Mouse (Mus musculus) urinary bladder, postnatal 25 days (tissue): Measurements from ENCODE around the gene Tjp1.
A peak's percentile ranks its signal among the peaks of the same experiment; 100 is the strongest.

Source experiments
- DNase-seq: peaks from one replicate; pipeline ENCODE4 v3.0.0; 2022; ENCODE audit warnings: low spot score

Tjp1 gene

GRCm38 (mm10) chr7:65356204-65356603 is 171.4 kb downstream of the Tjp1 start:
- DNase-seq, result no peak

GRCm38 (mm10) chr7:65354908-65355307 is 172.7 kb downstream of the Tjp1 start:
- DNase-seq, result no peak

GRCm38 (mm10) chr7:65350348-65351079 is 177.1 kb downstream of the Tjp1 start:
- no peak for DNase-seq

- no peak for DNase-seq
Measured at GRCm38 (mm10) chr7:65348540-65348939, 179.0 kb downstream of the Tjp1 start.

DNA sequence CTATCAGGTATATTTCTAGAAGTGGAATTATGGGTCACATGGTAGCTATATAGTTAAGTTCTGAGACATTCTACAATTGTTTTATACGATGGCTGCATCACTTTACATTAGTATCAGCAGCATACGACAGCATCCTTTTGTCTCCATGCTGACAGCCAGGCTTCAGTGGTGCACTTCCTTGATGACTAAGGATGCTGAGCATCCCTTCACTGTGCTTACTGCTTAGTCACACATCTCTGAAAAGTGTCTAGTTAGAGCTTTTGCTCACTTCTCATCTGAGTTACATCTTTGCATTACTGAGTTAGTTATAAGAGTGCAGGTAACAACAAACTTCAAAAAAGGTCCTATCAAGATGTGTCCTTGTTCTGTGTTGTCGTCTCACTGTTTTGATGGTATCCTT is 182.3 kb downstream of the Tjp1 start:
- no peak for DNase-seq

- no peak for DNase-seq
Measured at GRCm38 (mm10) chr7:65337581-65338270, 189.9 kb downstream of the Tjp1 start.

DNA sequence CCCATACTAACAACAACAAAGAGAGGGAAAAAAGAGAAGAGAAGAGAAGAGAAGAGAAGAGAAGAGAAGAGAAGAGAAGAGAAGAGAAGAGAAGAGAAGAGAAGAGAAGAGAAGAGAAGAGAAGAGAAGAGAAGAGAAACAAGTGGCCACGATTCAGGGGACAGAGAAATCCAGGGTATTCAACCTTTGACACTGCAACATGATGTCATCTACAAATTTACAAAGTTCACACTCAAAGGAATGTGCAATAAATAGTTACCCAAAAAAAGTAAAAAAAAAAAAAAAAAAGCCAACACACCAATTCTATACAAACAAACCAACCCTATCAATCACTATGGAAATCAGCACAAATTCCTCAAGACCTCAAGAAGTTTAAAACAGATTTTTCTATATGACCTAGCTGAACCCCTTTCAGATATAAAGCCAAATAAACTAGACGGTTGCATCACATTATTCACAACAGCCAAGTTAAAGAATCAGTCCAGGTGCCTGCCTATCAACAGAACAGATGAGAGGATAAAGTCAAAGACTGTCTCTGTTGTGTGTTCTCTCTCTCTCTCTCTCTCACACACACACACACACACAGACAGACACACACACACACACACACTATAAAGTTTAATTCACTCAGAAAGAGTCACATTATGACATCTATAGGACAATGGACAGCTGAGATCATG is 194.4 kb downstream of the Tjp1 start:
- no peak for DNase-seq

GRCm38 (mm10) chr7:65319047-65319725 is 208.4 kb downstream of the Tjp1 start:
- DNase-seq, result peak; percentile 61

- DNase-seq, result peak; percentile 54
Measured at GRCm38 (mm10) chr7:65317418-65317817, 210.2 kb downstream of the Tjp1 start.

- DNase-seq, result no peak
Measured at GRCm38 (mm10) chr7:65315182-65315581, 212.4 kb downstream of the Tjp1 start.

GRCm38 (mm10) chr7:65296675-65297589 is 230.6 kb downstream of the Tjp1 start:
- no peak for DNase-seq

- no peak for DNase-seq
Measured at GRCm38 (mm10) chr7:65282886-65283285, 244.7 kb downstream of the Tjp1 start.

DNA sequence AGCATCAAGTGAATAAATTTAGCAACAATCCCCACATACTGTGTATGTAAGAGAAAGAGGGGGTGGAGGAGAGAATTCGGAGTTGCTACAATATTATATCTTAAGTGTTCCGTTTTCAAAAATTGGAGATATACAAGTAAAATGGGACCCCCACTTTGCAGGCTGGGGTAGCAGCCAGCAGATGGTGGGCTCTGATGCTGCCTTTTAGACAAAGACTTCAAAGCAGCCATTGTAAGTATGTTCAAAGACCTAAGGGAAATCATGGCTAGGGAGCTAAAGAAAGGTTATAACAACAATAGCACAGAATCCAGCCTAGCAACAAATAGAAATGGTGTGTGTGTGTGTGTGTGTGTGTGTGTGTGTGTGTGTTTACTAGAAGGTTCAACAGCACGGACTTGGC is 245.6 kb downstream of the Tjp1 start:
- DNase-seq, result no peak

GRCm38 (mm10) chr7:65280944-65281912 is 246.4 kb downstream of the Tjp1 start:
- no peak for DNase-seq

DNA sequence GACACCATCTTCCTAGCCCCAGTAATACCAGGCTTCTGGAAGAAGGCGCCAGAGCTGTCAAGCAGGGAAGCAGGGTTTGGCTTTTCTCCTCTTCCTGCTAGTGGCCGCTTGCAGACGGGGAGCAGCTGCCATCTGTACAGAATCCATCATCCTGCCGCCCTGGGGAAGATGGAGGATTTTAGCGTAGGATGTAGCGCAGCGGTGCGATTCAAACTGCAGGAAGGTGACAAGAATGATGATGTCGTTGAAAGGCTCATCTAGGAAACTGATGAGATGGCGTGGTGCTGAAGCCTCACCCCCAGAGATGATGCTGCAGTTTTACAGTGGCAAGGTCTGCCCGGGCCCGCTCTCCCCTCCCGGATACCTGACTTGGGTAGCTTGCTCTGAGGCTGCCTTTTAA is 248.3 kb downstream of the Tjp1 start:
- DNase-seq, result no peak

GRCm38 (mm10) chr7:65275761-65276160 is 251.8 kb downstream of the Tjp1 start:
- DNase-seq, result no peak

- DNase-seq, result no peak
Measured at GRCm38 (mm10) chr7:65274216-65274615, 253.4 kb downstream of the Tjp1 start.

DNA sequence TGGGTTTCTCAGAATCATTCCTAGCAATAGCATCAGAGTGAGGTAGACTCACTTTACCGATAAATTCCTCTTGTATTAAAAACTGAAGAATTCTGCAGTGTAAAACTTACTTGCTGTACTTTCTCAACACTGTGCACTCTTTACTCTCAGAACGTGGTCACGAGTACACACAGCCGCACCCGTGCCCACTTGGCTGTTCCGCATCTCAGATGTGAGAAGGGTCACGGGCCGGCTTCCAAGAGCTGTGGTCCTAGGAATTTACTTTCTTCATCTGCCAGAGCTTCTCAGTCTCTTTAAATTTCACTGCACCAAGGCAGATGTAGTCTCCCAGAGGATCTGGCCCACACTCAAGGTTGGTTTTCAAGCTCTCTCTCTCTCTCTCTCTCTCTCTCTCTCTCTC is 277.9 kb downstream of the Tjp1 start:
- no peak for DNase-seq
